Mouse (Mus musculus): Measurements from ENCODE around the gene Rbm20.

DNA sequence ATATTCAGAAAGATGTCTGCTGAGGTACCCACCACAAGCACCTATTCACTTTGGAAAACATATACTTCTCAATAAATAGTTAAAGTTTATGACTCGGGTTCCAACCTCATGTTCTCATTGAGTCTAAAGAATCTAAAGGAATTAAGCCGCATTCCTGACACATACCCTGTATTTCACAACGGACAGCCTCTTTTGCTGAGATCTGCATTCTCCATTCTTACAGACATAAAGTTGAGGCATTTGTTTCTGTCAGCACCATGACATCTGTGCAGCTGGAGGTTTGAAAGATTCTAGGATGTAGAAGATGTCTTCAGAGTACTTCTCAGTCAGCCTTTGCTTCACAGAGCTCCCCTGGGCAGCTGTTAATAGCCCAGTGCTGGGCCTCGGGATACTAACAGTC is 117.9 kb downstream of the Rbm20 start:
- TF ChIP-seq CTCF (IDR thresholded peaks at IDR 0.05 in 2 of 3, conservative IDR thresholded peaks at IDR 0.05 in 1 of 3; ENCODE audit: control insufficient read depth in 1 of 3, insufficient read depth in 1 of 3, low read depth in 2 of 3, low read length in 3 of 3, poor library complexity in 1 of 3, severe bottlenecking in 1 of 3) (no peak), POLR2A (IDR thresholded peaks at IDR 0.05; ENCODE audit: control insufficient read depth in 1 of 2, insufficient read depth in 1 of 2, low read depth in 1 of 2, low read length in 2 of 2, poor library complexity in 1 of 2) (no peak), NRF1 (IDR thresholded peaks at IDR 0.05; ENCODE audit: insufficient read depth, low read depth, low read length, poor library complexity, severe bottlenecking) (no peak)

All from MEL (cell line).